Mouse (Mus musculus) mouse trophoblast stem cell (cell line): ENCODE data around the gene Wdr48.

Experiments used
- in situ Hi-C, 2 experiments: fragments of 300-500 bp; cut with MseI, MboI; formaldehyde crosslinking; loops; 2 replicates in 1 of 2; 3 replicates in 1 of 2; pipeline ENCODE4 v1.15.1; 2025

The Wdr48 gene

DNA sequence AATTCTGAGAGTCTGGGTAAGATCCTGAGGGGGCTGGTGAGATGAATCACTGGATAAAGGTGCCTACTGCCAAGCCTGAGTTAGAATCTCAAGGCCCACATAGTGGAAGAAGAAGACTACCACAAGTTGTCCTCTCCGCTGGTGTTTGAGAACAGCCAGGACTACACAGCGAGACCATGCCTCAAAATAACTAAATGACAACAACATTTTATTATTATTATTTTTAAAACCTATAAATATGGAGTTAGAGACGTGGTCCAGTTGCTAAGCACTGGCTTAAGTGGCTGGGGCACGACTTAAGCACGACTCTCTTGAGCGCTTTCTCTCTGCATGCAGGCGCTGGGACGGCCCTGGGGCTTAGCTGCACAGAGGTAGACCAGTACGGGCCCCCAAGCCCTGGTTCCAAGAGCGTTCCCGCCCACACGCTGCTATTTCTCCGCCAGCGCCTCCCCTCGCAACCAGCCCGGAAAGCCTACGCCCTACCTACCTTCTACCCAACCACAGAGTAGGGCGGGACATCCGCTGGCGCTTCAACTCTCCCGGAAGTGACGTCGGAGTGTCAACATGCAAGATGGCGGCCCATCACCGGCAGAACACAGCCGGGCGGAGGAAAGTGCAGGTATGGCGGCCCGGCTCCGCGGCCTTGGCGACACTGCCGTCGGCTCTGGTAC, at the start of gene Wdr48:
Gene Wdr48 (plus strand): TSS at position 540 of the 671 bp plus-strand sequence.
- in situ Hi-C loops: no loop called here

- in situ Hi-C loops: no loop called here
Measured at GRCm38 (mm10) chr9:119847187-119847586, 47.5 kb upstream of the Wdr48 start.

DNA sequence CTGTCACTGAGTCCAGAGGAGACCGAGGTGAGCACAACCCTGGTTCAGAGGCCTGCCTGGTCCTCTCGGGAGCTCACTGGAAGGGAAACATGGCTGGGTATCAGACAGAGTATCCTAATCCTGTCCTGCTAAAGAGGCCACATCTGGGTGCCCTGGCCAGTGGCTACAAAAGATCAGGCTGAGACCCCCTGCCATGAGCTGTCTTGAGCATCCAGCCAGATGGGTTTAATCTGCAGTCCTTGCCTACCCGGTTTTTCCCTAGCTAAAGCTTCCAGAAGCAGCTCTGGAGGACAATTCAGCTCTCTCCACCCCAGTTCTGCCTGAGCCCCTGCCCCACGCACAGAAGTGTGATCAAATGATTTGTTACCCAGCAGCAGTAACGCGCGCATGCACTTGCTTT, 46.0 kb upstream of the Wdr48 start:
- in situ Hi-C loops: no loop called here

DNA sequence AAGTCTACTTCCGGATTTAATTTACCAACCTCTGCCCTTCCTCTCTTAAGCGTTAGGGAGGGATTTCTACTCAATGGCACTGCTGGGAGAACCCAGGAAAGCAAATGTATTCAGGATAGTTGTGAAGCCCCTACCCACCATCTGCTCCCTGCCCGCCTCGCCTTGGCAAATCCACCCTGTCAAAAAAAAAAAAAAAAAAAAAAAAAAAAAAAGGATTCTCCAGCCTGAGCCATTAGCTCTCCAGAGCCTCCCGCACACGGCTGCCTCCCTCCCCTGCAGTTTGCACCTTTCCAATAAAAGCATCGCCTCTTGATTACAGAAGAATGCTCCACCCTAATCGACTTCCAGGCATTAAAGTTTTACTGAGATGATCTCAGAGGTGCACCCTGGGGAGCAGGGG, 45.5 kb upstream of the Wdr48 start:
- in situ Hi-C loops: no loop called here

- in situ Hi-C loops: no loop called here
Measured at GRCm38 (mm10) chr9:119852347-119853030, 42.2 kb upstream of the Wdr48 start.

DNA sequence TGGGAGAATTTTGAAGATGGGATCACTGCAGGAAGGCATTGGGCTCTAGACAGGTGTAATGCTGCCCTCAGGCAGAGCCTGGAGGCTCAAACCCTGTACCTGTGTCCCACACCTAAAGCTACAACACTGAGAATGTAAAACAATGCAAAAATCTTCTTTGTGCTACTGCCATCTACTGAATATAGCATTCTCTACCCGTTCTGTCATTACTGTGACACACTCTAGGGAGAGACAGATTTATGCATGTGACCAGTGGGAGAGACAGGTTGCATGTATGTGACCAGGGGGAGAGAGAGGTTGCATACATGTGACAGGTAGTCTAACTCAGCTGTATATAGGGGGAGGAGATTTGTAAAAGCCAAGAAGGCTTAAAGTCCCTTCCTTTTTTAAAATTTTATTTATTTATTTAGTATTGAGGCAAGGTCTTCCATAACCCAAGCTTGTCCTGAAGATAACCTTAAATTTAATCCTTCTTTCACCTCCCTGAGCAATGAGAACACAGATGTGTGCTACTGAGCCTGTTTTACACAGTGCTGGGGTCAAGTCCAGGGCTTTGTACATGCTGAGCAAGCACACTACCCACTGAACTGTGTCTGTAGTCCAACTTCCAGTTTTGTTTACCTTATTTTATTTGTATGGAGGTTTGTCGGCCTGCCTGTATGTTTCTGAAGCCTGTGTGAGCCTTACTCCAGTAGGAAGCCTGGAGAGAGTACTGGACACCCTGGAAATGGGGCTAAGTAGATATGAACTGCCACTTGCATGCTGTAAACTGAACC, 41.4 kb upstream of the Wdr48 start:
- in situ Hi-C loops: no loop called here

- in situ Hi-C loops: no loop called here
Measured at GRCm38 (mm10) chr9:119854170-119854569, 40.5 kb upstream of the Wdr48 start.

GRCm38 (mm10) chr9:119887144-119887901, 7.4 kb upstream of the Wdr48 start:
- in situ Hi-C loops: loop anchor here in 1 of 2 experiments (10.0 kb wide), 1 partner anchor 93 kb away; no protein-coding TSS in a partner anchor

- in situ Hi-C loops: loop anchor here in 1 of 2 experiments (10.0 kb wide), 1 partner anchor 94 kb away; no protein-coding TSS in a partner anchor
Measured at GRCm38 (mm10) chr9:119888843-119889246, 5.8 kb upstream of the Wdr48 start.

GRCm38 (mm10) chr9:119889446-119889845, 5.2 kb upstream of the Wdr48 start:
- in situ Hi-C loops: loop anchor here in 1 of 2 experiments (10.0 kb wide), 1 partner anchor 95 kb away; no protein-coding TSS in a partner anchor

DNA sequence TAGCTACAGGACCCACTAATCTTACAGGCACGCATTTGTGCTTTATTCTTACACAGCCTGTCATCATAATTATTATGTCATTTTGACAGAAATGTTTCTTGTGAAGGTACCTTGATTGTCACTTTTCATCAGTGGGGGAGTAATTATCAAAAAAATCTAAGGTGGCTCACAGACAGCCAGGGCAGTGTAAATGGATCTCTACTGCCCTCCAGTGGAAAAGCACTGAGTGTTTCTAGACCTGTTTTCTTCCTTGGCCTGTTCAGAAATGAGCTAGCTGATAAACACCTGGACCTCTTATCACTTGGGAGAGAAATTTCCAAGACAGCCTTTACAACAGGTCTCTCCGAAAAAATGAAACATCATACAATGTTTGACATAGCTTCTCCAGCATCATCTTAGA, 4.0 kb upstream of the Wdr48 start:
- in situ Hi-C loops: no loop called here

DNA sequence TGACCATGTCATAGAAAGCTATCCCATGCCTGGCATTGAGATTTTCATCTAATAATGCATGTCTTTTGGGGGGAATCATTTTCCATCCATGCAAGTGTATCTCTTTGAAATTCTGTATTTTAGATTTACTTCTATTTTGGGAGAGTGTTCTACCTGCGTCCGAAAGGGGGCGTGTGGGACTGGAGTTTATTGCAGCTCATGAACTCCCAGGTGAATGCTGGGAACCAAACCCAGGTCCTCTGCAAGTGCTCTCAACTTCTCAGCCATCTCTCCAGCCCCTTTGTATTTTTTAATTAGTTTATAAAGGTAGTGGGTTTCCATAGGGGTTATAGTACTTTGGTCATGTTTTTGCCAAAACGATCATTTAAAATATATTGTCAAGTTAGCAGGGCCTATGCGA, 797 bp upstream of the Wdr48 start:
- in situ Hi-C loops: no loop called here

- in situ Hi-C loops: no loop called here
Measured at GRCm38 (mm10) chr9:119895040-119895721, 503 bp downstream of the Wdr48 start.

DNA sequence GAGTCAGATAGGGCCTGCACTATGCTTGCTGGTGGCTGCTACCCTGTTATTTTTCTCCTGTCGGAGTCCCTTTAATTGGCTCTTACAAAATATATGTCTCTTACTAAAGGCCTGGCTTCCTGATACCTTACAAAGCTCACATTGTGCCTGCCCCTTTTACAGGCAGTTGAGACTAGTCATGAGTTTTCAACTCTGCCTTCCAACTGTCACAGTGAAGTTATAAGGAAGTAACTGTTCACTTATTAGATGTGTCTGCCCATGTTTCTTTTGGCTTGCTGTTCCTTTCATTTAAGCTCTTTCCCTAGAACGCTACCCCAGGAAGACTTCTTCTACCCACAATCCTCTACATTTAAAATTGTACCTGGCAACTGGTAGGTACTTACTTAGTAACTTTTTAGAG, 4.8 kb downstream of the Wdr48 start:
- in situ Hi-C loops: no loop called here

- in situ Hi-C loops: no loop called here
Measured at GRCm38 (mm10) chr9:119902410-119903151, 7.9 kb downstream of the Wdr48 start.

DNA sequence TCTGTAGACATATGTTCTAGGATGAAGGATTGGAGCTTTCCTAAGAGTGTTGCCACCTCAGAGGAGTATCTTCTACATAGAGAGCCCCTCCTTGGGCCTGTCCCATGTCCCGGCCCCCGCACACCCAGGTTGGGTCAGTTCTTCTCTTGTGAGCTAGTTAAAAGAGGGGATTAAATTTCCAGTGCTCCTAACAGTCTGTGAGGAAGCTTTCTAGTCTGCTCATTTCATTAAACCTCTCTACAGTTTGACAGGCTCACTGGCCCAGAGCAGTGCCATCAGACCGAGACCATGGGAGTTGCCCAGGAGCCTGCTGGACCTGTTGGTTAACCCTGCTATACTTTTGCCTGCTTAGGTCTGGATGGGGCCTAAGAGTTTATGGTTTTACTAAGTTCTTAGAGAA, 14.0 kb downstream of the Wdr48 start:
- in situ Hi-C loops: no loop called here

- in situ Hi-C loops: no loop called here
Measured at GRCm38 (mm10) chr9:119909931-119910330, 15.3 kb downstream of the Wdr48 start.

DNA sequence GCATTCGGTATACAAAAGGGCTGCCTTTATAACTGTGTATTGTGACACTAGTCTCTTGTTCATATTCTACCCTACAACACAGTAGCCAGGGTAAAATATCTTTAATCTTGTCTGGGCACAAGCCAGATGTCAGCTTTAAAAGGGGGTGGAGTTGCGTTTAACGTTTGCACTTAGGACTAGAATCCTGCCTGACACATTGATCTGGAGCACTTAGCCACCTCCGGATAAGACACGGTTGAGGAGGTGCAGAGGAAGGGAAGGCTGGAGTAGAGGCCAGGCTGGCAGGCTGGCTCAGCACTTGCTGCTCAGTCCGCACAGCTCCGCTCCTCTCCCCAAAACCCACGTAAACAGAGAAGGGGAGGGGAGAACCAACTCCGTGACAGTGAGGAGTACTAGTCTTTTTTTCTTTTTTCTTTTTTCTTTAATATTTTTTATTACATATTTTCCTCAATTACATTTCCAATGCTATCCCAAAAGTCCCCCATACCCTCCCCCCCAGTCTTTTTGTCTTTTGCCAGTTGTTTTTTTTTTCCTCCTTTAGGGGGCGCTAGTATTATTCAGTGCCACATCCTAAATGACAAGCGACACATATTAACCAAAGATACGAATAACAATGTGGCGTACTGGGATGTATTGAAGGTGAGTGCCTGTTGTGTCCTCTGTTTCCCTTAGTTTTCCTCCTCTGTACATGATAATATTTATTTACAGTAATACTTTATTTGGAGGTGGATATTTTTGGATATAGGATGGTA, 18.6 kb downstream of the Wdr48 start:
- in situ Hi-C loops: no loop called here

GRCm38 (mm10) chr9:119919858-119920257, 25.2 kb downstream of the Wdr48 start:
- in situ Hi-C loops: no loop called here

GRCm38 (mm10) chr9:119923462-119923861, 28.8 kb downstream of the Wdr48 start:
- in situ Hi-C loops: no loop called here
